Mouse (Mus musculus): ENCODE measurements around the gene Pnma1.

Gene Pnma1

DNA sequence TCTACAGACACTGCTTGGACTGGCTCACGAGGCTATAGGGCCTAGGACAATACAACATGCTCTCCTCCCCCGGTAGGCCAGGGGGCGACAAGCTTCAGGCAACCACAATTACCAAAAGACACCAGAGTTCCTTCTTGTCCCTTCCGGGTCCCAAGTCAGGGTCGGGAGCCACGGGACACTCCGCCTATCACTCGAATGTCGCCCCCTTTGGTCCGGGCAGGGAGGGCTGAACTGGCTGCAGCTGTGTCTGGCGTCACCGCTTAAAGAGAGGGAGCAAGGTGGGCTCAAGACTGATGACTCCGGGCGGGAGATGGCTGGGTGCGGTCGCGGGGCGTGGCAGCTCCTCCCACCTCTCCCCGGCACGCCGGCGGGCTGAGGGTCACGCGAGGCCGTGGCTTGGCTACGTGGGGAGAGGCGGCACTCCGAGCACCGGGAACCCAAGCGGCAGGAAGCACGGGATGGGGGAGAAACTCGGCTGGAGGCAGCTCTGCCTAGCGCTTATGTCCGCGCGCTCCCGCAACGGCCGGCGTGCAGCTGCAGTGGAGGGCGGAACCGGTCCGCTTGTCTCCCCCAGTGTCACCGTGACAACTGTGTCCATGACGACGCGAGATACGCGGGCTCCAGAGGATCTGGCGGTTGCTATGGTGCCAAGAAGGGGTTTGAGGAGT lies at the start of gene Pnma1:
Pnma1 (minus strand) TSS at position 536 of the 668 bp plus-strand sequence.
- peak; percentile 72 for DNase-seq

DNA sequence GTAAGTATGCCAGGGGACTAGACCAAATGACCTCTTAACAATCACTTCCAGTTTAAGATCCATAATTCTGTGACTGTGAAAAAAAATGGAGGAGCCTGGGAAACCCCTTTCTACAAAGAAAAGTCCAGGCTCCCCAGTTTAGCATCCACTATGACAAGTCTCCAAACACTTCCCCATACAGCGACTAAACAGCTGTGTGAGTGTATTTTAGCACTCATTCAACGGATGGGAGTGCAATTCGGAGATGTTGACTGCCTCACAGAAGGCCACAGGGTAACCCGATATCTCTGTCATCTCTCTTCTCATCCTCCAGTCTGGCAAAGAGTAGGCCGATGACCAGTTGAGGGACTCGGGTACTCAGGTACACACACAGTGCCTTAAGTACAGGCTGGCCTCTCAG lies 46.9 kb upstream of the Pnma1 start:
- DNase-seq, result no peak

DNA sequence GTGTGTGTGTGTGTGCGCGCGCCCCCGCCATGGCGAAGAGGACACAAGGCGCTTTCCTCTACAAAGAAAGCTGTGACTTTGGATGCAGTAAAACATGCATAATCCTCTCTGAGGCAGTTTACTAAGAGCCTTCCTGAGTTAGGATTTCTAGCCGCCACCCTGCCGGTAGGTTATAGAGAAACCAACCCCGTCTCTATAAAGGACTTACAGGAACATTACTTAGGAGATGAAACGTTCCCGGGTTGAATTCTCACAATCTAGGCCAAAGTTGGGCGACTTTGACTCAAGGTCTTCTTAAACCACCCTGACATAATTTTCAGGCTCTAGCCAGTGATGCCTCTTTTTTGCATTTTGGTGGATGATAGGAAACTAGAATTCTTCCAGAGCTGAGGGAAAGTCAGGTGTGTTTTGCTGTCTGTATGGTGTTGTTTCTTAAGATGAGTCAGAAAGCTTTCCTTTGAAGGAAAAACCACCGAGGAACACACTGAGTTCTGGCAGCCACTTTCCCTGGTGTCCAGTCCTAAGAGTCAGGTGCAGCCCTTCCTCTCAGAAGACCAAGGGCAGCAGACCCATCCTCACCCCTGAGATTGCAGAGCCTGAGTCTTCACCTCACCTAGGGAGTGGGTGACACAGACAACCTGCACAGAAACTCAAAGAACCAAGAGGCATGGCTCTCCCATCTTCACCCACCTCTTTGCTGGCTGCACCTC lies 46.3 kb upstream of the Pnma1 start:
- peak; percentile 6 for DNase-seq

DNA sequence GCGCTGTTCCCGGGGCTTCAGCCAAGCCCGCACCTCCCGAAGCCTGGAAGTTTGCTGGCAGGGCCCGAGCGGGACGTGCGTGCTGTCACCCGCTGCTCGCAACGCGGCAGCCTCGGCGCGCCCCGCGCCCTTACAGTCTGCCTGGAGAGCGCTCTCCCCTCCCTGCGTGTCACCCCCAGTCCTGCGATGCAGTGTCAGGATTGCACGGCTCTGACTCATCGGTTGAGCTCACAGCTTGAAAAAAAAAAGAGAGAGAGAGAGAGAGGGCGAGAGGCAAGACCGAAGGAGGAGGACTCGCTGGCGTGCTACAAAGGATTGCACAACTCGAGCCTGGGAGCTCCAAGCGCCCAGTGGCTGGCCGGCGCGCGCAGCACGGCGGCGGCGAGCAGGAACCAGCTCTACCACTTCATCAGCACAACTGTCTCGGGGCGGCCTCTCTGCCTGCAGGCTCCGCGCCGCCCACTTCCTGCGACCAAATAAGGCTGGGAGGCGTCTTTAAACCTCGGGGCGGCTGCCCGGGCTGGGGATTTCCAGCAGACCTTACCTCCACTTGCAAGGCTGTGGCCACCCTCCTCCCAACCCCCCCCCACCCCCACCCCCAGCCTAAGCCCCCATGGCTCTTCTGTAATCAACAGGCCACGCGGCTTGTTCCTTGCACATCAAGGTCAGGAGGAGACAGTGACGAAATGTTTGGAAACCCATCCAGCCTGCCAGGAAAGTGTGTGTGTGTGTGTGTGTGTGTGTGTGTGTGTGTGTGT lies 45.5 kb upstream of the Pnma1 start:
- DNase-seq, result peak; percentile 97

DNA sequence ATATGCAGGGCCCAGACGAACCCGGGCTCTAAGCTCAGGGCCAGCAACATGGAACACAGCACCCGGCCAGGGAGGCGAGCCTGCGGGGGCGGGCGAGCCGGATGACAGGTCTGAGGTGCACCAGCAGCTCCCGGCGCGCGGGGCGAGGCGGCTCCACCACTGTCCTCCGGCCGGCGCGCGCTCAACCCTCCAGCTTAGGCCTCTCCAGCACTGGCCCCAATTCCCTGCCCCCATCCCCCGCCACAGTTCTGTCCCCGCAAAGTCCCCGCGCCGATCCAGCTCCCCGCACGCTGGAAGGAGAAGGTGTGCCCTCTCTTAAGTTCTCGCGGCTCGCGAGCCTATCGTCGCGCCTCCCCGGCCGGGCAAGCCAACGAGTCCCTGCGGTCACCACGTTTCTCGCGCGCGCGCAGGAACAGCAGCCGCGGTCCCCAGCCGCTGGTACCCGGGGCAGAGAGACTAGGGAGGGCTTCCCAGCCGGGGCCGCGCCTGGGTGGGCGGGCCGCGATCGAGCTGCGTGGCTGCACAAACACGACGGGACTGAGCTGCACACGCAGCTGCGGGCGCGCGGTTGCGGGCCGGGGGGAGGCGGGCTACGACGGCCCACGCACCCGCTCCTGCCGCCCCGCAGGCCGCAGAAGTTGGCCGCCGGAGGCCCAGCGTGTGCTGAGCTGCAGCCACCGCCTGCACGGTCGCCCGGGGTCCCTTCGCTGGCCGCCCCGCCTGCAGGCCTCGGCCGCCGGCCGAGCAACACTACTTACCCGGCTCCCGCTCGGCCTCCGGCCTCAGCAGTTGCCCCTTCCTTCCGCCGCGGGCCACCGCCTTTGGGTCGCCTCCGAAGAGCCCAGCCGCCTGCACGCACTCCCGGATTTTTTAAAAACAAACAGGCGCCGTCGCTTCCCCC lies 44.7 kb upstream of the Pnma1 start:
- DNase-seq, result peak; percentile 70

DNA sequence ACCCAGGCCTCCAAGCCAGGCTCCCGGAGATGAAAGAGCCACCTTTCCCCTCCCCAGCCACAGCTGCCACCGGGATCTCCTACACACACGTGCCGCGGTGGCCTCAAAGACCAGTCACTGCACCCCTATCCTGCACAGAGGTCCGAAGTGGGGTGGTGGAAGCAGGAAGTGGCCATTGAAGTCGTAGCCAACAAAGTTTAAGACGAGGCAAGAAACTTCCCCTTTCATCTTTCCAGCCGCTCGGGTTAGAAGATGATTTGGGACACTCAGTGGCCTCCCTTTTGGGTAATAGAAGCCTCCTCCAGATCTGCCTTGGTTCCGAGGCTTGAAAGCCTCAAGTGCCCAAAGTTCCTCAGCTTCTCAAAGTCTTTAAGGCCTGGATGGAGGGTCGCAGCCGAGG lies 44.0 kb upstream of the Pnma1 start:
- no peak for DNase-seq

DNA sequence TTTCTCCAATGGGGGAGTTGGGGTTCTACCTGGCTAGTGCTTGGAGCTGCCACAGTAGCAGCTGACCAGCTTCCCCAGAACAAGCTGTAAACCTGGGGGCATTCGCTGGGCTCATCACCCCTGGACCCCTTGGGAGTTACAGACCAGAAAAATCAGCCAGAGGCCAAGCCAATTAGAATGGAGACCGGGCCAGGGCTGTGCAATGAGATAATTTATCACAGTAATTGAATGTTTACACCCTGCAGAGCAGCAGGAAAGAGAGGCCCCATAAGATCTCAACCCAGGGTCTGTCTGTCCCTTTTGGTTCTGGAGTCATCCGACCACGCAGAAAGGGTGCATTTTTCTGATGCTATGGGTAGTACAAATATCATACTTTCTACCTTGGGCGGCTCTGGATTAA lies 43.5 kb upstream of the Pnma1 start:
- no peak for DNase-seq

DNA sequence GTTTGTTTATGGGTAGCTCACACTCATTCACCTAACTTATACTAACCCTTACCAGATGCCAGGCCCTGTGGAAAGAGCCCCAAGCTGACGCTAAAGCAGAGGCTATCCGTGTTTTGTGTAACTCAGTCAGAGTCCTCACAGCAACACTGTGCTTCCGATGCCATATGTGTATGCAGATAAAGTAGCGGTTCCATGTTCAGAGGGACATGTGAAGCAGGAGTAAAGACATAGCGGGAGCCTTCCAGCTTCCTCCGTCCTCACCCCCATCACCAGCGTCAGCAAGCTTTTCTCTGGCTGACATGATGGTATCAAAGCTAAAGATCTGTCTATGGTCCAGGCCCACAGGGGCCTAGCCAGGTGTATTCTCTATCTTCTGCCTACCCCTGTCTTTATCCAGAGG lies 42.9 kb upstream of the Pnma1 start:
- DNase-seq, result no peak

DNA sequence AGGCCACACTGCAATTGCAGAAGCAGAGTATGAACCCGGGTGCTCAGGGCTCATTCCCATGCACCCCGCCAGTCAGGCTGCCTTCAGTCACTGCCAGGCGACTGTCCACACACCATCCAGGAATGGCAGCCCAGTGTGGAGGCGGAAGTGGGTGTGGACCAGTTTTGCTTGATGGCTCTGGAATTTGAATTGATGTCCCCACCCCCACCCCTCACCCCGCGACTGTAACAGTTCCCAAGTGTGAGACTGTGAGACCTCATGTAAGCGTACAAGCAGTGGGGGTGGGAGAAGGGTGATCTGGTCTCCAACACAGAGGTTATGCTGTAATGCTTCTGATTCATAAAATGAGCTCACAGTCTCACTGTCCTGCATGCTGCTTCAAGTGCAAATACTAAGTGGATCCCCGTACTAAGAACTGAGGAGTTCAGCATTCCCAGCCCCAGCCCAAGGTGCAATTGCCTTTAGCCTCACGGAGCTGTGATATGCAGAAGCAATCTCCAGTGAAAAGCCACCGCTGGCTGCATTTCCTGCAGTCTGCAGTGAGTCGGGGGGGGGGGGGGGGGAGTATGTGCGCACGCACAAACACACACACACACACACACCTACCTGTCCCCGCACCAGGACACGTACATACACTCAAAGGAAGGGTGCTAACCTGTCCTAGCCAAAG lies 42.0 kb upstream of the Pnma1 start:
- DNase-seq, result peak; percentile 58

DNA sequence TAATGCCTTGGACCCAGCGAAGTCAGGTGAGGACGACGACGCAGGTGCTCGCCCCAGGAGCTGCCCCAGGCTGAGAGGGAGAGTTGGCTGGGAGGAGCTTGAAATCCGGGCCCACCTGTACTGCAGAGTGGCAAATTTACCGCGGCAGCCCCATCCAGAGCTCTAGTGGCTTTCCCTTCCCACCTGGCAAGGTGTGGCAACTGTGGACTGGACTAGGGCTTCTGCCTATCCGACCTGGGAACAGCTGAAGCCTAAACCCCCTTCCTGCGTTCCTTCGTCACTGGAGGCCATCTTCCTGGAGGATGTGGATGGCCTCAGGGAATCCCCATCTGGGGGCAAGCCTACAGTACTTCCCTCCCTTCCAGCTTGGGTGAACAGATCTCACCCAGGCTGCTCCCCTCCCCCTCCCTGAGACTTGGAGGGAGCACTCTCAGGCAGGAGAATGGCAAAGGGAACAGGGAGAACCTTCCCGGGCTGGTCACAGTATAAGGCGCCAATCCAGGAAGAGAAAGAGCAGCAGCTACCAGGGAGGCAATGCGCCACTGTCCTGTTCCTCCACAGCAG lies 40.7 kb upstream of the Pnma1 start:
- no peak for DNase-seq

DNA sequence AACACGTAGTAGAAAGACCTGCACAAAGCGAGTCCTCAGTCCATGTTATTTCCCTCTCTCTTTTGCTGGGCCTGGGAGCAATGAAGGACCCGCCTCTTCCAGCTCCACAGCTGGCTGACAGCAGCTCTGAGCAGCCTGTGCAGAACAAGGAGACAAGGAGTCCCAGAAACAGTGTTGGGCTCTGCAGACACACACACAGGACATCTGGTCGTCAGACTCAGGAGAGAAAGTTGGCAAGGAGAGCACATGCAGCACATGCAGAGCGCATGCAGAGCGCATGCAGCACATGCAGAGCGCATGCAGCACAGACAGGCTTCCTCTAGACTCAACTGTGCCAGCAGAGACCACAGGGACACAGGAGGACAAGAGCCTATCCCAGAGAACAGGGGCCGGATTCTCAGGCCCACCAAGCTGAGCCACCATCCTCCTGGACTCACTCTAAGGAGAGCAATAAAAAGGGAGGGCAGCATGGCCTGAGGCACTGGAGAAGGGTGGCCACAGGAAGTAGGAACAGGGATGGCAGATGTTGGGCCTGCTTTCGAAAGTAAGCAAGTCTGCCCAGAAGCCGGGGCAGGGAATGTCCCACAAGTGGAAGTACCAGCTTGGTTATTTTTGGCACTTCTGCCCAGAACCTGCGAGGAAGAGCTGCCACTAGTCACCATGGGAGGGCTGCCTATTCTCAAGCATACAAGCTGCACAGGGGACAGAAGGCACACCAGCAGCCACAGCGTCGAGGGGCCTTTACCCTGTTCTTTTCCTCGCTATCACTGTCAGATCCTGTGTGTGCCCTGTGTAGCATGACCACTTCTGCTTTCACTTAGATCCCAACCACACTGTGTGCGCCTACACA lies 39.7 kb upstream of the Pnma1 start:
- DNase-seq, result peak; percentile 33

DNA sequence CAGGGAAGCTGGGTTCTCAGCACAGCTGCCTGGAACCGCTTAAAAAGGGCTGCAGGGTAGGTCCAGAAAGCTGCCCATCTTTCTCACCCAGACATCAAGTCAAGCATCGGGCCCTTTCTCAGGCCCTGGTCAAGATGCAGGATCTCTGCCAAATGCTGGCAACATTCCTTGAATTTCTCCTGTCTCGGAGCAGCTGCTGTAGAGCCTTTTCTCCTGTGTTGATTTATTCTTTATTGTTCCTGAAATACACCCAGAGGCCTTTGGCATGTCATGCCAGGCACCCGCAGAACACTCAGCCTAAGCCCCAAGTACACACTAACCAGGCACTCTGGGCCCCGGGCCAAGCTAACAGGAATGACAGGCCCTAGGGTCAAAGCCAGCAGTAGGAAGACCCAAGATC lies 38.7 kb upstream of the Pnma1 start:
- DNase-seq, result peak; percentile 88

DNA sequence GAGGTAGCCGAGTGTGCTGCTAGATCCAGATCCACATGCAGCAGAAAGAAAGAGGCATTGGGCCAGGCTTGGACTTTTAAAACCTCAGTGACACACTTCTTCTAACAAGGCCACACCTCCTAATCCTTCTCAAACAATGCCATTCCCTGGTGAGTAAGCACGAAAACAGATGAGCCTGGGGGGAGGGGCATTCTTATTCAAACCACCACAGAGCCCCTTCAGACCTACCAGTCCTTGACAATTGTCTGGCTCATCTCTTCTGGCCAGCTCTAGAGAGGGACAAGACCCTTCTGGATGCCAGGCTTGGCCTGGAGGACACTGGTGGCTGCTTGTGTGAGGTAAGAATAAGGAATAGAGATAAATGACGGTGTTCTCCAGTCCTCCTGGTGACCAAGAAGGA lies 38.2 kb upstream of the Pnma1 start:
- DNase-seq, result no peak

DNA sequence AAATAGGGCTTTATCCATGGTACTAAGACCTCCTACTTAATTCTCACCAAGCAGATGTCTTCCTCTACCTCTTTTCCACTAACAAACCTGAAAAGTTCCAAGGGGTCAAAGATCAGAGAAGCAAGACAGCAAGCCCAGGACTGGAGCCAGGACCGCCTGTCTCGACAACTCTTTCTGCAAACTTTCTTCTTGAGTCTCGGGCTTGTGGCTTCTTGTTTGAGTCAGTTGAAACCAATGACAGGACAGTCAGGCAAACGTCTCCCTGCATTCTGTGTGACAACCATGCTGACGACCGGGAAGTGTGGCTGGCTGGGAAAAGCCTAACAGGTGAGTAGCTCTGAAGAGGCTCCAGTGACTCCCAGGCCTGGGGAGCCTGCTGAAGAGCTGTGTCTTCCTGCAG lies 37.3 kb upstream of the Pnma1 start:
- no peak for DNase-seq

DNA sequence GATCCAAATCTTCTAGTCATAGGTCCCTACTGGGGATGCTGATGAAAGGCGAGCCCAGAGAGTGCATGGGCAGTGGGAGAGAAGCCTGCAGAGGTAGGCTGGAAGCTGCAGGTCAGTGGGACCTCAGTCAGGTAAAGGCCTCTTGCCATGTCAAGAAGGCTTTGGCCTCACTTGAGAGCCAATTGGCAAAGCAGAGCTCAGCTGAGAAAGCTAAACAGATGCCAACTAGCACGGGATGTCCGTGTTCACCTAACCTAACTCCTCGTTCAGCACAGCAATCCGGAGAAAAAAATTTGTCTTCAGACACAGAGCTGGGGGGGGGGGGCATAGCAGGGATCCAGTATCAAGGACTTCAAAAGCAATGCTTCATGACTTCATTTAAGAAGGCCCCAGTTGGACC lies 36.7 kb upstream of the Pnma1 start:
- no peak for DNase-seq

DNA sequence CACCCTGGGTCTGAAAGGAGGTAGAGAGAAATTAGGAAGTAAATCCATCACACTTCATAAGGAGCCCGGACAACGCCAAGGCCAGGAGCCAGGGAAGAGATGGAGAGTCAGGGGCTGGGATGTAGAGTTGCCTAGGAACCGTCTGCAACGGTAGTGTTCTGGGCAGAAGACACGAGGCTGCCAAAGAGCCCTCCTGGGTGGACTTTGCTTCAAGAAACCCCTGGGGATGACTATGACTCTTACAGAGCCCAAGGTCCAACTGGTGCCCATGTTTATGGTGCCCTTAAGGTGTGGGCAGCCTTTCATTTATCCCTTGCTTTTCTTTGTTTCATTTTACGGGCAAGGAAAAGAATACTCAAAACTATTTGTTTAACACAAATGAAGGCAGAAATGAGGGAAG lies 33.7 kb upstream of the Pnma1 start:
- peak; percentile 56 for DNase-seq

DNA sequence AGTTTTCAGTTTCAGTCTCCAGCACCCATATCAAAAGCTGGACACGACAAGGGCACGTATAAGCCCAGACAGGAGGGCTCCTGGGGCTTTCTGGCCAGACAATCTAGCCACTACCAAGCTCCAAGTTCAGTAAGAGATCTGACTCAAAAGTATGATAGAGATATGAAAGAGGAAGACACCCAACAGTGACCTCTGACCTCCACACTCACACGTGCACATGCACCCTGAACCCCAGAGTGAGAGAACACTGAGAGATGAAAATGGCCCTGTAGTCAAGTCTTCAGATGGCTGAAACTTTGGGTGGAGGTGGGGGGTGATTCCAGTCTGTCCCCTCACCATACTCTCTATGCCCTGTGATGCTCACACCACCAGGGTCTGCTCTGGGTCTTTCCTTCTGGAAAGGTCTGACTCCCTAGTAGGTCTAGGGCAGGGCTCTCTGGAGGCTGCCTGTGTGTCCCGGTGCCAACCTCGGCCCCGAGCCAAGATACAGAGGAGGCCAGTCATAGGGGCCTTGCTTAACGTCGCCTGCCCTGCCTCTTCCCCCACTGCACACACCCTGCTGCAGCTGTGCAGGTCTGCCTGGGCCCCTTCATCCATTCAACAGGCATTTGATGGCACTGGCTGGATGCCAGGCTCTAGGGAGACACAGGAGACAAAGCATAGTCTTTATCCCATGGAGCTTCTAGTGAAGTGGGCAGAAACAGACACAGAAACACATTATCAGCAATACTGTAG lies 32.6 kb upstream of the Pnma1 start:
- DNase-seq, result peak; percentile 88

DNA sequence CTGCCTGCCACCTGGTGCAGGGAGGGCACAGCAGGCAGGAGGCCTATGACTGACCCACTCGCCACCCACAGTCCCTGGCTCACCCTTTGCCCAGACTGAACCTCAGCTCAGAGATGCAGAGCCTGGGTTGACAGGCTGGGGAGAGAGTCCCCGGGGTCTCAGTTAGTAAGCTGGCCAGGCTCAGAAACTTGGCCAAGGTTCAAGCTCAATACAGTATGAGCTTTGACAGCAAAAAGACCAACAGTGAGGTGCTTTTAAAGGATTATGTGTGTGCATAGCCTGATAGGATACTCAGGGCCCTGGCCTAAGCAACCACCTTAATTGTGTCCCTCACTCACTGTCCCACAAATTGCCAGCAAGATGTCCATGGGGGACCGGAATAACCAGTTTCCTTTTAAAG lies 31.8 kb upstream of the Pnma1 start:
- no peak for DNase-seq

DNA sequence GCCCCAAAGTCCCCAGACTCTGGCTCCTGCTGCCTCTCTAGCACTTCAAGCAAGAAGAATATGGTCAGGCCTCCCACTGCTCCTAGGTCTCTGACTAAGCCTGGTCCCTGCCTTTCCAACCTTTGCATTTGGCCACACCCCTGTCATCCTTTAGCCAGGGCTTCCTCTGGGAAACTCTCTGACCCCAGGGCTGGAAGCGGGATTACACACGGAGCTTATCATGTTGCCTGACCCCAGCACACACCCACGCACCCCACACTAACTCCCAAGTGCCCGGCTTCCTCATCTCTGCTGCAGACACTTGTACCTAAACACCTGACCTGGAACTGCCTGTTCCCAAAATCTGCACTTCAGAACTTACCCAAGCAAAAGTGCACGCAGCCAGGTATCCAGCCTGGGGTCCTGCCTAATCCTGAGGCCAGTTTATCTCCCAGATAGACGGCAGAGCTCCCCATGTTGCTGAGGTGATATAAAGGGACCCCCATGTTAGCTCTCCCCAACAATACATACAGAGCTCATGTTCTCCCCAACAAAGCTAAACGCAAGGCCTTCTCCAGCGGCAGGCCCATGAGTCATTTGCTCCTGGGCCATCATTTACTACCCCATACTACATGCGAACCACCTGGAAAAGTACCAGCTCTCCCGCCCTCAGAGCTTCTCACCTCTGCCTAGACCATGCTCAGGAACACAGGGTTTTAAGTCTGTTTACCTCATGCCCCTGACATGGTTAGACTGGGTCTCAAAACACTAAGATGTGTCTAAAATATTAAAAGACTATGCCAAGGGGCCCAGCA lies 30.6 kb upstream of the Pnma1 start:
- no peak for DNase-seq

Measured in kidney, postnatal 14 days (tissue).